Mouse (Mus musculus): ENCODE measurements around the gene Gm28035.

Gm28035 gene

GRCm38 (mm10) chr2:30240267-30240666, at the start of gene Gm28035:
Gene Gm28035 (plus strand): TSS chr2:30240567.
- in situ Hi-C loops (cut with MboI; ENCODE audit: low pct_unique_long_range_greater_than_20kb in 1 of 2, low sequenced_read_pairs in 2 of 2, unreplicated experiment in 1 of 2) = loop anchor here in 1 of 2 experiments (5.0 kb wide), 1 partner anchor 33 kb away; the partner anchor contains the start of gene Kyat1

GRCm38 (mm10) chr2:30191790-30192580, 48.4 kb upstream of the Gm28035 start:
- in situ Hi-C loops (cut with MboI; ENCODE audit: low pct_unique_long_range_greater_than_20kb in 1 of 2, low sequenced_read_pairs in 2 of 2, unreplicated experiment in 1 of 2) = loop anchor here in 1 of 2 experiments (5.0 kb wide), 1 partner anchor 90 kb away; the partner anchor contains the start of gene Gm28038

GRCm38 (mm10) chr2:30194656-30195055, 45.7 kb upstream of the Gm28035 start:
- in situ Hi-C loops (cut with MboI; ENCODE audit: low pct_unique_long_range_greater_than_20kb in 1 of 2, low sequenced_read_pairs in 2 of 2, unreplicated experiment in 1 of 2) = loop anchor here in 1 of 2 experiments (5.0 kb wide), 1 partner anchor 88 kb away; the partner anchor contains the start of gene Gm28038

- in situ Hi-C loops (cut with MboI; ENCODE audit: low pct_unique_long_range_greater_than_20kb in 1 of 2, low sequenced_read_pairs in 2 of 2, unreplicated experiment in 1 of 2) = no loop called here
These were observed 42.3 kb upstream of the Gm28035 start for GRCm38 (mm10) chr2:30198021-30198420.

GRCm38 (mm10) chr2:30199984-30200383, 40.4 kb upstream of the Gm28035 start:
- in situ Hi-C loops (cut with MboI; ENCODE audit: low pct_unique_long_range_greater_than_20kb in 1 of 2, low sequenced_read_pairs in 2 of 2, unreplicated experiment in 1 of 2) = no loop called here

- in situ Hi-C loops (cut with MboI; ENCODE audit: low pct_unique_long_range_greater_than_20kb in 1 of 2, low sequenced_read_pairs in 2 of 2, unreplicated experiment in 1 of 2) = no loop called here
These were observed 39.9 kb upstream of the Gm28035 start for GRCm38 (mm10) chr2:30200388-30200925.

- in situ Hi-C loops (cut with MboI; ENCODE audit: low pct_unique_long_range_greater_than_20kb in 1 of 2, low sequenced_read_pairs in 2 of 2, unreplicated experiment in 1 of 2) = no loop called here
These were observed 36.9 kb upstream of the Gm28035 start for GRCm38 (mm10) chr2:30203439-30203838.

- in situ Hi-C loops (cut with MboI; ENCODE audit: low pct_unique_long_range_greater_than_20kb in 1 of 2, low sequenced_read_pairs in 2 of 2, unreplicated experiment in 1 of 2) = loop anchor here in 1 of 2 experiments (5.0 kb wide), 2 partner anchors 33 to 37 kb away; partner anchors contain the start of genes Endog and Gm28035
These were observed 35.1 kb upstream of the Gm28035 start for GRCm38 (mm10) chr2:30205255-30205628.

- in situ Hi-C loops (cut with MboI; ENCODE audit: low pct_unique_long_range_greater_than_20kb in 1 of 2, low sequenced_read_pairs in 2 of 2, unreplicated experiment in 1 of 2) = loop anchor here in 1 of 2 experiments (5.0 kb wide), 2 partner anchors 33 to 37 kb away; partner anchors contain the start of genes Endog and Gm28035
These were observed 34.6 kb upstream of the Gm28035 start, which contains the start of gene Kyat1 for GRCm38 (mm10) chr2:30205629-30206357. Gene Kyat1 (minus strand): TSS chr2:30205847.

GRCm38 (mm10) chr2:30207401-30207800, 33.0 kb upstream of the Gm28035 start:
- in situ Hi-C loops (cut with MboI; ENCODE audit: low pct_unique_long_range_greater_than_20kb in 1 of 2, low sequenced_read_pairs in 2 of 2, unreplicated experiment in 1 of 2) = loop anchor here in 1 of 2 experiments (5.0 kb wide), 2 partner anchors 35 kb away; partner anchors contain the start of genes Endog and Gm28035

- in situ Hi-C loops (cut with MboI; ENCODE audit: low pct_unique_long_range_greater_than_20kb in 1 of 2, low sequenced_read_pairs in 2 of 2, unreplicated experiment in 1 of 2) = loop anchor here in 1 of 2 experiments (5.0 kb wide), 2 partner anchors 34 to 36 kb away; partner anchors contain the start of genes Endog and Gm28035
These were observed 32.5 kb upstream of the Gm28035 start for GRCm38 (mm10) chr2:30207886-30208285.

- in situ Hi-C loops (cut with MboI; ENCODE audit: low pct_unique_long_range_greater_than_20kb in 1 of 2, low sequenced_read_pairs in 2 of 2, unreplicated experiment in 1 of 2) = no loop called here
These were observed 28.8 kb upstream of the Gm28035 start for GRCm38 (mm10) chr2:30211408-30212168.

GRCm38 (mm10) chr2:30212169-30212545, 28.2 kb upstream of the Gm28035 start:
- in situ Hi-C loops (cut with MboI; ENCODE audit: low pct_unique_long_range_greater_than_20kb in 1 of 2, low sequenced_read_pairs in 2 of 2, unreplicated experiment in 1 of 2) = no loop called here

- in situ Hi-C loops (cut with MboI; ENCODE audit: low pct_unique_long_range_greater_than_20kb in 1 of 2, low sequenced_read_pairs in 2 of 2, unreplicated experiment in 1 of 2) = no loop called here
These were observed 27.4 kb upstream of the Gm28035 start for GRCm38 (mm10) chr2:30212951-30213350.

- in situ Hi-C loops (cut with MboI; ENCODE audit: low pct_unique_long_range_greater_than_20kb in 1 of 2, low sequenced_read_pairs in 2 of 2, unreplicated experiment in 1 of 2) = no loop called here
These were observed 25.6 kb upstream of the Gm28035 start for GRCm38 (mm10) chr2:30214745-30215144.

- in situ Hi-C loops (cut with MboI; ENCODE audit: low pct_unique_long_range_greater_than_20kb in 1 of 2, low sequenced_read_pairs in 2 of 2, unreplicated experiment in 1 of 2) = no loop called here
These were observed 24.9 kb upstream of the Gm28035 start for GRCm38 (mm10) chr2:30215493-30215892.

GRCm38 (mm10) chr2:30216293-30216692, 24.1 kb upstream of the Gm28035 start:
- in situ Hi-C loops (cut with MboI; ENCODE audit: low pct_unique_long_range_greater_than_20kb in 1 of 2, low sequenced_read_pairs in 2 of 2, unreplicated experiment in 1 of 2) = no loop called here

GRCm38 (mm10) chr2:30235593-30235992, 4.8 kb upstream of the Gm28035 start:
- in situ Hi-C loops (cut with MboI; ENCODE audit: low pct_unique_long_range_greater_than_20kb in 1 of 2, low sequenced_read_pairs in 2 of 2, unreplicated experiment in 1 of 2) = no loop called here
